Mouse (Mus musculus) stomach, postnatal 0 days (tissue): ENCODE measurements around the gene Trim10.

Source experiments
- CTCF ChIP-seq: IDR thresholded peaks from 2 replicates; pipeline ENCODE4 v1.5.1; 2016; ENCODE audit warnings: antibody characterized with exemption, low read depth, mild to moderate bottlenecking, moderate library complexity
- EP300 ChIP-seq: optimal IDR thresholded peaks from 2 replicates; pipeline ENCODE3; 2016; ENCODE audit warnings: antibody characterized with exemption

DNA sequence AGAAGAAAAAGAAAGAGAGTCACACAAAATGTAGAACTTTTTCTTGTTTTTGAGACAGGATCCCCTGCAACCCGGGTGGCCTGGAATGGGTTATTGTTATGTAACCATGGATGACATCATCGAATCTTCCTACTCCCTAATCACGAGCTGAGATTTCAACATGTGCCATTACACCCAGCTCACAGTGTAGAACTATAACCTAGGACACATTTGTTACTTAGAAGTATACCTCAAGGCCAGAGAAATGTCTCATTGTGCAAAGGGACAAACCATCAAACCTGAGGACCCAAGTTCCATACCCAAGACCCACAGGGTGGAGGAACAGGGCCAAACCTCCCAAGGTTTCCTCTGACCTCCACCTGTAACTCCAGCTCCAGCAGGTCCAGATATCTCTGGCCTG is 34.3 kb downstream of the Trim10 start:
- TF ChIP-seq CTCF, result no peak
- TF ChIP-seq EP300, result no peak
